Mouse (Mus musculus): Measurements from ENCODE around the gene Dpagt1. TPM values are rescaled to one million over a fixed set of nuclear protein-coding genes. Genes with fewer than 3 reads are reported as not detected.

Dpagt1 gene
- polyA plus RNA-seq, 1 experiment from 2014 or later: 38.2 TPM

DNA sequence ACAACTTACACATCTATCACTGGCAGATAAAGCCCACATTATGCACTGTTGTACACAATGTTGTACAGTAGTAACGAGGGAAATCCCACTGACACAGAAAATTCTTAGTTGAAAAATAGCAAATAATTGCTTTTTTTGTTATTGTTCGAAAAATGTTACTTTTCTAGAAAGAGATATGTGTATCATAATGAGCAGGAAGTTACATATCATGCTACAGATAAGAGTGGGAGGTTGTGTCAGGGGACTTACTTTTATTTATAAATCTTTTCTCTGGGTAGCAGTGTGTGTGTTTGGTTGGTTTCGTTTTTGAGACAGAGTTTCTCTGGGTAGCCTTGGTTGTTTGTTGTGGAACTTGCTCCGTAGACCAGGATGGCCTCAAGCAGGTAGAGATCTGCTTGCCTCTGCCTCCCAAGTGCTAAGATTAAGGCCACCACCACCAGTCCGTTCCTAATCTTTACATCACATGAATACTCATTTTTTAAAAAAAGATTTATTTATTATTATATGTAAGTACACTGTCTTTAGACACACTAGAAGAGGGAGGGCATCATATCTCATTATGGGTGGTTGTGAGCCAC, 52.4 kb downstream of the Dpagt1 start:
- peak overlapping the region; percentile 86 for H3K4me3 ChIP-seq (ENCODE audit: low read depth, low read length)
- H3K27me3 ChIP-seq (replicated peaks; ENCODE audit: control insufficient read depth, insufficient read depth, low read length): no peaks in the 10 kb centered on the region
- H3K9ac ChIP-seq (ENCODE audit: low read length): peak overlapping the region; percentile 80
- WGBS: 91% methylated on average over 5 of the region's 5 CpGs
- H3K4me2 ChIP-seq (ENCODE audit: low read length): peak overlapping the region; percentile 69
- DNase-seq (ENCODE audit: low spot score) (no peak), ATAC-seq (no peak)
- peaks cover 8% of the 10 kb centered on the region for H3K4me1 ChIP-seq (ENCODE audit: control insufficient read depth, insufficient read depth, low read length)
- peaks cover 25% of the 10 kb centered on the region for H3K36me3 ChIP-seq (ENCODE audit: control insufficient read depth, insufficient read depth, low read length)
- no peak overlapping the region for H3K27ac ChIP-seq (ENCODE audit: low read depth, low read length)
- H3K9me3 ChIP-seq (replicated peaks; ENCODE audit: control insufficient read depth, low read length): no peaks in the 10 kb centered on the region

DNA sequence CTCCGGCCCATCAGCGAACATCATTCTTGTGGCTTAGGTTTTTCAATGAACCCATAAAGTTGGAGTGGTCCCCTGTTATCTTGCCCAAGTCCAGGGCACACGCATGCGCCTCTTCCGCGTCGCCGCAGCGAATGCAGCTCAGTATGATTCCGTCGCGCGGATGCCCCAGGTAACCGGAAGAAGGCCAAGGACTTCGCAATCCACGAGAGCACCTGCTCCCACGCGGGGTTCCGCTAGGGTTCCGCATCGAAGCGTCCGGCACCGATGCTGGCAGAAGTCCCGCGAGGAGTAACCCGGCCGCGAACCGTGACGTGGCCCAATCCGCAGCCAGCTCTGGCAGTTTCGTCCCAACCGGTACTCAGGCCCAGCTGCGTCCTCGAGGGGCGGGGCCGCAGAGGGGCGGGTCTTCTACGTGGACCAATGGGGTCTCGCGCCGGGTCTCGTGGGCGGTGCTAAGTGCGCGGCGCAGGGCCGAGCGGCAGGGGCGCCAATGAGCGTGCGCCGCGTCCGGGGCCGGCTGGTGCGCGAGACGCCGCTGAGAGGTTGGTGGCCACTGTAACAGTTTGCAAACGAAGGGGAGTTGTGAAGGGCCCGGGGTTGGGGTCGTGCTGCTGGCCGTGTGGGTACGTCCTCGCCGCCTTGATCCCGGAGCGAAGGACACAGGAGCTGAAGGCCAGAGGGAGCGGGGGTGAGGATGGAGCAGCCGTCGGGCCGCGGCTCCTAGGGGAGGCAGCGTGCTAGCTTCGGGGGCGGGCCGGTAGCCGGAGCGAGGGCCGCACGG, 53.4 kb downstream of the Dpagt1 start, which contains the start of gene Hyou1:
Hyou1 (plus strand) TSS at position 437 of the 781 bp plus-strand sequence.
- peak within 1 kb of the TSS; percentile 90 for H3K9ac ChIP-seq (ENCODE audit: low read length)
- no peaks in the 10 kb centered on the region for H3K9me3 ChIP-seq (replicated peaks; ENCODE audit: control insufficient read depth, low read length)
- peak within 1 kb of the TSS; percentile 96 for H3K4me2 ChIP-seq (ENCODE audit: low read length)
- no peaks in the 10 kb centered on the region for H3K27me3 ChIP-seq (replicated peaks; ENCODE audit: control insufficient read depth, insufficient read depth, low read length)
- peak; percentile 98 for DNase-seq (ENCODE audit: low spot score)
- peak within 1 kb of the TSS; percentile 82 for H3K27ac ChIP-seq (ENCODE audit: low read depth, low read length)
- H3K4me1 ChIP-seq (ENCODE audit: control insufficient read depth, insufficient read depth, low read length): peaks cover 8% of the 10 kb centered on the region
- WGBS: under 1% methylated on average over 83 of the region's 83 CpGs
- peak; percentile 99 for ATAC-seq
- H3K4me3 ChIP-seq (ENCODE audit: low read depth, low read length): peak within 1 kb of the TSS; percentile 86
- H3K36me3 ChIP-seq (ENCODE audit: control insufficient read depth, insufficient read depth, low read length): peaks cover 35% of the 10 kb centered on the region

DNA sequence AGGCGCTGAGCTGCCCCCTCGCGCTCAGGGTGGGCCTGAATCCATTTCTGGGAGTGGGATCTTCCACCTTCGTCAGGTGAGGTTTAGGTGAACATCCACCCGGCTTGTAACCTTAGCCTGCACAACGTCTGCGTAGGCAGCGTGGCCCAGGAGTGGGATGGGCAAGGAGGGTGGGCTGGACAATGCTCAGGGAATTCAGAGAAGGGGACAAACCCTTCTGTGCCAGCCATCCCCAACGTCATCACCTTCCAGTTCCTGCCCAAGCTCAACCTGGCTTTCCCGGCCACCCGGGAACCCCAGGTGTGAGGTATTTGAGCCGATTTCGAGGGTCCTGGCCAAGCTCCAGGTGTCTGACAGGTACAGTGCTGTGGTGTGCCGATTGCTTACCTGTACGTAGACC, 54.0 kb downstream of the Dpagt1 start:
- H3K27ac ChIP-seq (ENCODE audit: low read depth, low read length): peak overlapping the region; percentile 78
- no peak for DNase-seq (ENCODE audit: low spot score)
- H3K36me3 ChIP-seq (ENCODE audit: control insufficient read depth, insufficient read depth, low read length): peaks cover 41% of the 10 kb centered on the region
- H3K4me1 ChIP-seq (ENCODE audit: control insufficient read depth, insufficient read depth, low read length): peaks cover 8% of the 10 kb centered on the region
- H3K9me3 ChIP-seq (replicated peaks; ENCODE audit: control insufficient read depth, low read length): no peaks in the 10 kb centered on the region
- peak overlapping the region; percentile 90 for H3K9ac ChIP-seq (ENCODE audit: low read length)
- WGBS: 7% methylated on average over 15 of the region's 15 CpGs
- peak overlapping the region; percentile 96 for H3K4me2 ChIP-seq (ENCODE audit: low read length)
- ATAC-seq: peak; percentile 30
- H3K4me3 ChIP-seq (ENCODE audit: low read depth, low read length): peak overlapping the region; percentile 86
- H3K27me3 ChIP-seq (replicated peaks; ENCODE audit: control insufficient read depth, insufficient read depth, low read length): no peaks in the 10 kb centered on the region

Small RNA genes lying within 50 kb of the gene (microRNA-seq; reads per million reads assigned to microRNA genes)
- gene Gm44335: not detected

Other genes with a start within 250 kb of the Dpagt1 start
- 0.31 TPM in 1 of 2 replicates, not detected in the other for gene Mfrp, start 224.3 kb upstream of the Dpagt1 start, polyA plus RNA-seq (2014; fragmentation: Nextera tagmentation; extraction: Ambion mirVana)
- gene C1qtnf5, start 218.8 kb upstream of the Dpagt1 start, polyA plus RNA-seq (2014; fragmentation: Nextera tagmentation; extraction: Ambion mirVana): 2.6 and 3.2 TPM in 2 replicates
- 0.11 and 0.16 TPM in 2 replicates for gene Gm49380, start 212.5 kb upstream of the Dpagt1 start, polyA plus RNA-seq (2014; fragmentation: Nextera tagmentation; extraction: Ambion mirVana)
- 31.3 and 35.1 TPM in 2 replicates for gene Rnf26, start 212.5 kb upstream of the Dpagt1 start, polyA plus RNA-seq (2014; fragmentation: Nextera tagmentation; extraction: Ambion mirVana)
- gene Mcam, start 191.6 kb upstream of the Dpagt1 start, polyA plus RNA-seq (2014; fragmentation: Nextera tagmentation; extraction: Ambion mirVana): 13.2 and 14.1 TPM in 2 replicates
- 13.4 and 17.3 TPM in 2 replicates for gene Cbl, start 92.0 kb upstream of the Dpagt1 start, polyA plus RNA-seq (2014; fragmentation: Nextera tagmentation; extraction: Ambion mirVana)
- gene Ccdc153, start 85.3 kb upstream of the Dpagt1 start, polyA plus RNA-seq (2014; fragmentation: Nextera tagmentation; extraction: Ambion mirVana): not detected in 2 replicates
- gene Pdzd3, start 74.5 kb upstream of the Dpagt1 start, polyA plus RNA-seq (2014; fragmentation: Nextera tagmentation; extraction: Ambion mirVana): 0.32 and 0.52 TPM in 2 replicates
- gene Nlrx1, start 57.4 kb upstream of the Dpagt1 start, polyA plus RNA-seq (2014; fragmentation: Nextera tagmentation; extraction: Ambion mirVana): 4.6 and 4.8 TPM in 2 replicates
- 7.1 and 8.1 TPM in 2 replicates for gene Abcg4, start 37.4 kb upstream of the Dpagt1 start, polyA plus RNA-seq (2014; fragmentation: Nextera tagmentation; extraction: Ambion mirVana)
- gene Hinfp, start 20.3 kb upstream of the Dpagt1 start, polyA plus RNA-seq (2014; fragmentation: Nextera tagmentation; extraction: Ambion mirVana): 18.4 and 24.8 TPM in 2 replicates
- gene C2cd2l, start 5.7 kb upstream of the Dpagt1 start, polyA plus RNA-seq (2014; fragmentation: Nextera tagmentation; extraction: Ambion mirVana): 16.3 and 22.2 TPM in 2 replicates
- gene H2afx, start 8.7 kb downstream of the Dpagt1 start, polyA plus RNA-seq (2014; fragmentation: Nextera tagmentation; extraction: Ambion mirVana): 215 and 240 TPM in 2 replicates
- gene Hmbs, start 18.2 kb downstream of the Dpagt1 start, polyA plus RNA-seq (2014; fragmentation: Nextera tagmentation; extraction: Ambion mirVana): 68.5 and 74.3 TPM in 2 replicates
- gene Vps11, start 35.7 kb downstream of the Dpagt1 start, polyA plus RNA-seq (2014; fragmentation: Nextera tagmentation; extraction: Ambion mirVana): 33.3 and 33.8 TPM in 2 replicates
- gene Hyou1, start 53.5 kb downstream of the Dpagt1 start, polyA plus RNA-seq (2014; fragmentation: Nextera tagmentation; extraction: Ambion mirVana): 17.8 and 27.2 TPM in 2 replicates
- gene Slc37a4, start 70.8 kb downstream of the Dpagt1 start, polyA plus RNA-seq (2014; fragmentation: Nextera tagmentation; extraction: Ambion mirVana): 39.5 and 42.0 TPM in 2 replicates
- gene Rps25, start 81.1 kb downstream of the Dpagt1 start, polyA plus RNA-seq (2014; fragmentation: Nextera tagmentation; extraction: Ambion mirVana): 1,391 and 1,749 TPM in 2 replicates
- 327 and 347 TPM in 2 replicates for gene Trappc4, start 81.6 kb downstream of the Dpagt1 start, polyA plus RNA-seq (2014; fragmentation: Nextera tagmentation; extraction: Ambion mirVana)
- 21.6 and 25.2 TPM in 2 replicates for gene Ccdc84, start 92.5 kb downstream of the Dpagt1 start, polyA plus RNA-seq (2014; fragmentation: Nextera tagmentation; extraction: Ambion mirVana)
- gene Foxr1, start 115.1 kb downstream of the Dpagt1 start, polyA plus RNA-seq (2014; fragmentation: Nextera tagmentation; extraction: Ambion mirVana): not detected in 2 replicates
- gene Upk2, start 129.0 kb downstream of the Dpagt1 start, polyA plus RNA-seq (2014; fragmentation: Nextera tagmentation; extraction: Ambion mirVana): not detected in 2 replicates
- gene Bcl9l, start 156.8 kb downstream of the Dpagt1 start, polyA plus RNA-seq (2014; fragmentation: Nextera tagmentation; extraction: Ambion mirVana): 9.9 and 13.4 TPM in 2 replicates
- gene Cxcr5, start 235.9 kb downstream of the Dpagt1 start, polyA plus RNA-seq (2014; fragmentation: Nextera tagmentation; extraction: Ambion mirVana): 0.07 TPM in 1 of 2 replicates, not detected in the other

All from forebrain, embryonic 14.5 days (tissue).